Mouse (Mus musculus) layer of hippocampus, adult 9-10 months (tissue): ENCODE results near the gene Cyp2d22.
"Not testable (repeated sequence)": the region's sequence is repeated elsewhere in the genome, so short reads cannot be mapped to it uniquely, and the experiment has no call there.

Experiments used
- DNase-seq: peaks from one replicate; pipeline ENCODE4 v3.0.0; 2022; ENCODE audit warnings: low spot score

The Cyp2d22 gene

DNA sequence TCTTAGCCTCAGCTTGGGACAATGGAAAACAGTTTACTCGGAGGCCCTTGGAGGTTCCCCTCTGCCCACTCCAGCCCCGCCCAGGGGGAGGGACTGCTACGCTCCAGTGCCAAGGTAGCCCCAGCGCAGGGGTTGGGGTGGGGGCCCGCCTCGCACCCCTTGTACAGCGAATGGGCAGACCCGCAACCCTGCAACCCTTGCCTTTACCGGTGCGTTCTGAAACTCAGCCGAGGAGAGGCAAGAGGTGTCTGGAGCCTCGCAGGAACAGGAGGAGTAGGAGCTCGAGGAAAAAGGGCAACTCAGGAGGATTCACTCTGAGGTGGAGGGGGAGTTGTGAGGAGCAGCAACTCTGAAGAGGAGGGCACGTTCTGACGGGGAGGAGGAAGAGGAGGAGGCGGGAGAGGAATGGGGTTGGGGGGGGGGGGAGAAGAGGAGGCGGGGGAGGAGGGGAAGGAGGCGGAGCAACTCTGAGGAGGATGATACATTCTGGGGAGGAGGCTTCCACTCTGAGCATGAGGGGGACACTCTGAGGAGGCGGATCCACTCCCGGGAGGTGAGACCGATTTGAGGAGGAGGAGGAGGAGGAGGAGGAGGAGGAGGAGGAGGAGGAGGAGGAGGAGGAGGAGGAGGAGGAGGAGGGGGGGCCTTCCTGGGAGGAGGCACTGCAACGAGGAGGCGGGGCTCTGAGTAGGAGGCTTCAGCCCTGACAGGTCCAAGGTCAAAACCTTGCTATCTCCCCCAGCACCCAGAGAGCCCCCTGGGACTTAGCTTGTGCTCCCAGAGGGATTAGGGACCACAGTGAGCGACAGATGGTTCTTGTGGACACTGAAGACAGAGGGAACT is at the start of gene Cyp2d22:
Gene Cyp2d22 (minus strand): TSS at position 390 of the 843 bp plus-strand sequence.
- no peak for DNase-seq

DNA sequence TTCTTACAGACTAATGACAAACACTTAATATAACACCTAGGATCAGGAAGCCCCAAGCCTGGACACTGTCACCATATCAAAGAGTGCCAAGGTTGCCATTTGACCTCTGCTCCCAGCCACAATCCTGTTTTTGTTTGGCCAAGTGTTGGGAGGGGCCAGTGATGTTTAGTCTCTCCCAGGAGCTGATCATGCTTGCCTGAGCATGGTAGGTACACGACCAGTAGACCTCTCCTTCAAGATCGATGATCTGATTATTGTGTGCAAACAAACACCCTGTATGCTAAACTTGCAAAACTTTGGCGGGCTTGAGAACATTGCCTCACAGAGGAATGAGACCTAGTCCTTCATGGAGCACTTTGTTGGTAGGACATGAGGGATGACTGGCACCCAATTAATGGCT is 43.4 kb upstream of the Cyp2d22 start:
- DNase-seq = no peak

GRCm38 (mm10) chr15:82422935-82423334 is 42.9 kb upstream of the Cyp2d22 start:
- no peak for DNase-seq

GRCm38 (mm10) chr15:82418616-82419015 is 38.6 kb upstream of the Cyp2d22 start:
- no peak for DNase-seq

DNA sequence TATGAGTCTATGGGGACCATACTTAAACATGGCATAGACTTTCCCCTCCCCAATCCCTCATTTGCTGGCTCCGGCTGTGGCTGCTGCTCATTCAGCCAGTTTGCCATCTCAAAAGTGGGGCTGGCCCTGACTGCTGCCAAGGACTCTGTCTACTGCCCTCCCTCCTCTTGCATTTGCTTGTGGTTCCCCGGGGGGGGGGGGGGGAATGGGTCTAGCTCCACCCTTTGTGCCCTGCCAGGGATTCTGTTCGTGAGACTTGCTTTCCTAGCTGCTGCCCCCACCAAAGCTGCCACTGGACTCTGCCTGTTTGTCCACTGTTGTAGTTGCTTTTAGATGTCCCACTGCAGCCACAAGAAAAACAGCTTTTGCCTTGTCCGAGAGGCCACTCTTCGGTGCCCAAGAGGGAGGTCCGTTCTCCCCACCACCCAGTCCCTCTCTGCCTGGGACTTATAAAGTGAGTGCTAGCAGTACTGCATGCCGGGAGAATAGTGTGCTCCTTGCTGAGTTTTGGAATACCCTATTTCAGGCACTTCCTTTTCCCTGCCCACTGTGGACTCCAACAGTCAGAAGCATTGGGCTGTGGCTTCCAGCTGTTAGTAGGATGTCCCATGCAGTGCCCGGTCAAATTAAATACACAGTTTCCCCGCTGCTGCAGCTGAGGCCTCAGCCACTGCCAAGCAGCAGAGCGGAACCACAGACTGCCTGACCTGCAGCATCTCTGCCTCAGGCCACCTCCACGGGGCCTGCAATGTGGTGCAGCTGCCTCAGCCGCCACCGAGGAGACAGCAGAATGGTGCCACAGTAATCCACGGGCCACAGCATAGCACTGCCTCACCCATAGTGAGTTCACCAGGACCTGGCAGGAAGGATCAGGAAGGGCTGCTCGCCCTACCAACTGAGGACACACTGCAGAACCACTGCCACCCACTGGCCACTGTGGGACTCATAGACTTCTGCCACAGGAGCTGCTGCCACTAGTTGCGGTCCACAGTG is 37.0 kb upstream of the Cyp2d22 start:
- DNase-seq = peak; percentile 76

- DNase-seq = no peak
Measured at GRCm38 (mm10) chr15:82407536-82407935, 27.5 kb upstream of the Cyp2d22 start.

DNA sequence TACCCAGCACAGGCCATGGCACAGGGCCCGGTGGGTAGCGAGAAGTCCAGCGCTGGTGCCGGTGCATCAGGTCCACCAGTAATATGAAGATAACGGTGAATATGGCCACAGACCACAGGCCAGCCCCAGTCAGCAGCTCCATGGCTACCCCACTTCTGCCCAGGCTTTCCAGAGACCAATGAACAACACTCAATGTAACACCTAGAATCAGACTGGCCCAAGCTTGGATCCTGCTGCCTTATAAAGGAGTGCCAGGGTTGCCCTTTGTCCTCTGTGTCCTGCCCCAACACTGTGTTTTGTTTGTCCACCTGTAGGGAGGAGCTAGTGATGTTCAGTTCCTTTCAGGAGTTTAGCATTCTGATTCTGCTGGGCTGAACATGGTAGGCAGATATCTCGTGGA is 26.9 kb upstream of the Cyp2d22 start, which contains the start of gene Cyp2d10:
Gene Cyp2d10 (minus strand): TSS at position 215 of the 400 bp plus-strand sequence.
- DNase-seq = no peak

DNA sequence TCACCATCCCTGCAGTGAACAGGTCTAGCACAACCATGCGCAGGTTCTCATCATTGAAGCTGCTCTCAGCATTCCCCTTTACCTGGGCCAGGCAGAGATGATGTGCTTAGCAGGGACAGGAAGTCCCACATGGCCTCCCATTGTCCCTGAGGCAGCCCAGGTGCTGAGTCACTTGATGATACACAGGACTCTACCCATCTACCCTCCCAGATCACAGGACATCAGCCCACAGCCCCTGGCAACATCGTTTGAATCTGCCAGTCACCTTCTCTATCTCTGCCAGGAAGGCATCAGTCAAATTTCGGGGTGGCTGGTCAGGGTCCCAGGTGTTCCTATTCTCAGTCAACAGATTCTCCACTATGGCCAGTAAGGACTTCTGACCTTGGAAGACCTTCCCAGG is 24.1 kb upstream of the Cyp2d22 start:
- no peak for DNase-seq

- DNase-seq = no peak
Measured at GRCm38 (mm10) chr15:82403606-82404005, 23.5 kb upstream of the Cyp2d22 start.

DNA sequence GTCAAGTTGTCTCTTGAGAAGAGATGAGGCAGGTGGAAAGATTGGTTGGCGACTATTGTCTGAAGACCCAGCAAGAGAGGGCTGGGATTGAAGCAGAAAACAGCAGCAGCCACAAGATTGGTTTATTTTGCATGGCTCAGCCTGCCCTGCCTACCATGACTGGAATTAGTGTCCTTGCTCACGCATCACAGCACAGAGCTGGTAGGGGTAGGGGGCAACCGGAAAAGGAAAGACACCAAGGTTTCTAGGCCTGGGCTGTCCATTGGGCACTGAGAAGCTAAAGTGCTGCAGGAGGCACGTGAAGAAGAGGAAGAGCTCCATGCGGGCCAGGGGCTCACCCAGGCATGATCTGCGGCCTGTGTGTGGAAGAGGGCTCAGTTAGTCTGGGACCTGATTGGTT is 22.7 kb upstream of the Cyp2d22 start:
- DNase-seq = no peak

DNA sequence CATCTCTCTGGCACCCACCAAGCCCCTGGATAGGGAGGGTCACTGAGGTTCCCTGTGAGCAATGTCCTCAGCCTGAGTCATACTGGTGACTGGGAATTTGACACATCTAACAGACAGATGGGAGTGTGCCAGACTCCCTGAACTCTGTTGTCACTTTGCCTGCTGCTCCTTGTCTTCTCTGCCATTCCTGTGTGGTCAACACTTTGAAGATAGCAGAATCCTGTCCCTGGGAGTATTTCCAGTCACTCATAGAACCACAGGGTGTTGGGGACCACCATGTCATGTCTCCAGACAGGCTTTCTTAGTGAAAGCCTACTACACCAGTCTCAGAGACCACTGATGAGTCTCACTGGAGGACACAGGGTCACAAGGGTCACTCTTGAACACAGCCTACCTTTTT is 22.0 kb upstream of the Cyp2d22 start:
- DNase-seq = no peak

- no peak for DNase-seq
Measured at GRCm38 (mm10) chr15:82401516-82401915, 21.5 kb upstream of the Cyp2d22 start.

GRCm38 (mm10) chr15:82395955-82396354 is 15.9 kb upstream of the Cyp2d22 start:
- not testable (repeated sequence) for DNase-seq

GRCm38 (mm10) chr15:82393922-82394321 is 13.9 kb upstream of the Cyp2d22 start, which contains the start of gene Cyp2d11:
Gene Cyp2d11 (minus strand): TSS chr15:82394022.
- DNase-seq = not testable (repeated sequence)

DNA sequence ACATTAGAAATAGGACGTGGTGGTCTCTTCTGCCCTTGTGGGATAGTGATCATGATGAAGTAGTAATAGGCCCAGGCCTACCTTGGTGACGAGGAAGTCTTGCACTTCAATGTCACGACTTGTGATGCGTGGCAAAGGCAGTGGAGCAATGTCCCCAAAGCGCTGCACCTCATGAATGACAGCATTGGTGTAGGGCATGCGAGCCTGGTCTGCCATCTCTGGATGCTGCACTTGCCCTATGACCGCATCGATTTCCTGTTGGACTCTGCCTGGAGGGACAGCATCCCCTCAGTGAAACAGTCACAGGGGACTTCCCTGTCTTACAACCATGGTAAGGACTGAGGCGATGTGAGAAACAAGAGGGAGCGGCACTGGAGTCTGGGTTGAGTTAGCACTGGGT is 9.9 kb upstream of the Cyp2d22 start:
- DNase-seq = not testable (repeated sequence)

DNA sequence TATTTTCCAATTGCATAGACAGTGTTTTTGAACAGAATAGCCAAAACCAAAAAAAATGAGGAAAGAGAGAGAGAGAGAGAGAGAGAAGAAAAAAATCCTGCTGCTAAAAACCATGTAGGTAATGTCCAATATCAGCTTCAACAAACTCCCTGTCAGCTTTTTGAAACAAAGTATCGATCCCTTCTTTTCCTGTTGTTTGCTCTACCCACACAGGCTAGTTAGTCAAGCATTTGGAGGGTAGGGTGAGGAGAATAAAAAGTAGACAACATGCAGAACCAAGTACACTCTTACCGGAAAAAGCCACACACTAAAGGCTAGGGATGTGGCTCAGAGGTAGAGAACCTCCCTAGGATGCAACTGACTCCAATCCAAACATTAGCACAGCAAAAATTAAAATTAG is 5.7 kb upstream of the Cyp2d22 start:
- DNase-seq = no peak

- DNase-seq = no peak
Measured at GRCm38 (mm10) chr15:82382441-82382840, 2.4 kb upstream of the Cyp2d22 start.

GRCm38 (mm10) chr15:82380714-82381062 is 628 bp upstream of the Cyp2d22 start:
- DNase-seq = no peak

DNA sequence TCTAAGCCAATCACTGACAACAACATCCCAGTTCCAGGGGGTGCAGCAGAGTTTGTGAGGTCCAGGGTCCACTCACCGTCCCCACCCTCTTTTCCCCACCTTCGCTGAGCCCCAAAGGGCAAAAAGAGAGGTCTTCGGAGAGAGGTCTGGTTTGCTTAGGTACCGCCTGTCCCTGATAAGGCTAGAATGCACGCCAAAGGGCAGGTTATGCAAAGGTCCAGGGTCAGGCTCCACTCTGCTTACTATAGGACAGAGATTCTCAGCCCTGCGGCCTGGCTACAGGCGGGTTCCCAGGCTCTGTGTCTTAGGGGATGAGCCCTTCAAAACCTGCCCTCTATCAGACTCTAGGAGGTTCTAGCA is 569 bp downstream of the Cyp2d22 start:
- DNase-seq = no peak

GRCm38 (mm10) chr15:82378261-82379180 is 1.5 kb downstream of the Cyp2d22 start:
- no peak for DNase-seq

- DNase-seq = no peak
Measured at GRCm38 (mm10) chr15:82377701-82378100, 2.4 kb downstream of the Cyp2d22 start.
